Mouse (Mus musculus): Measurements from ENCODE around the gene Lce3f. TPM values are rescaled to one million over a fixed set of nuclear protein-coding genes. Genes with fewer than 3 reads are reported as not detected.

The Lce3f gene
- polyA plus RNA-seq, 1 experiment from 2014 or later = not detected

GRCm38 (mm10) chr3:93021171-93021570, 29.1 kb downstream of the Lce3f start:
- Histone ChIP-seq H3K9me3 (no peaks in the 10 kb centered on the region), H3K27me3 (no peaks in the 10 kb centered on the region), H3K27ac (no peak overlapping the region), H3K4me2 (no peak overlapping the region), H3K4me1 (no peaks in the 10 kb centered on the region), H3K4me3 (no peak overlapping the region), H3K36me3 (no peaks in the 10 kb centered on the region), H3K9ac (no peak overlapping the region)
- WGBS = 70% methylated on average over 1 of the region's 1 CpGs
- ATAC-seq (ENCODE audit: insufficient number of reproducible peaks, insufficient read depth, low FRiP score, low TSS enrichment, low read depth) = no peak

- no peak overlapping the region for H3K9ac ChIP-seq
- WGBS = 70% methylated on average over 3 of the region's 3 CpGs
- H3K4me1 ChIP-seq = no peaks in the 10 kb centered on the region
- no peak overlapping the region for H3K27ac ChIP-seq
- H3K4me3 ChIP-seq = no peak overlapping the region
- H3K27me3 ChIP-seq = no peaks in the 10 kb centered on the region
- no peak for ATAC-seq (ENCODE audit: insufficient number of reproducible peaks, insufficient read depth, low FRiP score, low TSS enrichment, low read depth)
- H3K36me3 ChIP-seq = no peaks in the 10 kb centered on the region
- no peaks in the 10 kb centered on the region for H3K9me3 ChIP-seq
- H3K4me2 ChIP-seq = no peak overlapping the region
Measured at GRCm38 (mm10) chr3:93023411-93024184, 31.6 kb downstream of the Lce3f start.

GRCm38 (mm10) chr3:93025486-93025885, 33.5 kb downstream of the Lce3f start:
- no peaks in the 10 kb centered on the region for H3K9me3 ChIP-seq
- no peak overlapping the region for H3K4me3 ChIP-seq
- no peak for ATAC-seq (ENCODE audit: insufficient number of reproducible peaks, insufficient read depth, low FRiP score, low TSS enrichment, low read depth)
- no peak overlapping the region for H3K27ac ChIP-seq
- H3K9ac ChIP-seq = no peak overlapping the region
- no peaks in the 10 kb centered on the region for H3K36me3 ChIP-seq
- 52% methylated on average over 2 of the region's 2 CpGs for WGBS
- no peaks in the 10 kb centered on the region for H3K4me1 ChIP-seq
- H3K27me3 ChIP-seq = no peaks in the 10 kb centered on the region
- no peak overlapping the region for H3K4me2 ChIP-seq

- no peak overlapping the region for H3K4me3 ChIP-seq
- no peaks in the 10 kb centered on the region for H3K36me3 ChIP-seq
- no peak overlapping the region for H3K4me2 ChIP-seq
- no peak for ATAC-seq (ENCODE audit: insufficient number of reproducible peaks, insufficient read depth, low FRiP score, low TSS enrichment, low read depth)
- 51% methylated on average over 5 of the region's 5 CpGs for WGBS
- no peaks in the 10 kb centered on the region for H3K27me3 ChIP-seq
- H3K9me3 ChIP-seq = no peaks in the 10 kb centered on the region
- H3K4me1 ChIP-seq = no peaks in the 10 kb centered on the region
- no peak overlapping the region for H3K27ac ChIP-seq
- H3K9ac ChIP-seq = no peak overlapping the region
Measured at GRCm38 (mm10) chr3:93031450-93031849, 39.4 kb downstream of the Lce3f start.

Other genes with a start within 250 kb of the Lce3f start
- gene Lce1g, start 239.9 kb upstream of the Lce3f start, polyA plus RNA-seq (2015; fragmentation: Nextera tagmentation; extraction: Ambion mirVana) = not detected in 2 replicates
- not detected in 2 replicates for gene Lce1h, start 227.2 kb upstream of the Lce3f start, polyA plus RNA-seq (2015; fragmentation: Nextera tagmentation; extraction: Ambion mirVana)
- not detected in 2 replicates for gene Lce1i, start 213.3 kb upstream of the Lce3f start, polyA plus RNA-seq (2015; fragmentation: Nextera tagmentation; extraction: Ambion mirVana)
- gene Lce1j, start 201.7 kb upstream of the Lce3f start, polyA plus RNA-seq (2015; fragmentation: Nextera tagmentation; extraction: Ambion mirVana) = not detected in 2 replicates
- gene Lce1k, start 184.3 kb upstream of the Lce3f start, polyA plus RNA-seq (2015; fragmentation: Nextera tagmentation; extraction: Ambion mirVana) = not detected in 2 replicates
- not detected in 2 replicates for gene Kprp, start 165.0 kb upstream of the Lce3f start, polyA plus RNA-seq (2015; fragmentation: Nextera tagmentation; extraction: Ambion mirVana)
- gene Lce1l, start 140.9 kb upstream of the Lce3f start, polyA plus RNA-seq (2015; fragmentation: Nextera tagmentation; extraction: Ambion mirVana) = not detected in 2 replicates
- gene 2310050C09Rik, start 122.0 kb upstream of the Lce3f start, polyA plus RNA-seq (2015; fragmentation: Nextera tagmentation; extraction: Ambion mirVana) = not detected in 2 replicates
- gene Lce3a, start 66.0 kb upstream of the Lce3f start, polyA plus RNA-seq (2015; fragmentation: Nextera tagmentation; extraction: Ambion mirVana) = 0.42 TPM in 1 of 2 replicates, not detected in the other
- gene Lce3b, start 59.2 kb upstream of the Lce3f start, polyA plus RNA-seq (2015; fragmentation: Nextera tagmentation; extraction: Ambion mirVana) = not detected in 2 replicates
- not detected in 2 replicates for gene Lce3c, start 47.7 kb upstream of the Lce3f start, polyA plus RNA-seq (2015; fragmentation: Nextera tagmentation; extraction: Ambion mirVana)
- gene Lce3d, start 34.8 kb upstream of the Lce3f start, polyA plus RNA-seq (2015; fragmentation: Nextera tagmentation; extraction: Ambion mirVana) = not detected in 2 replicates
- not detected in 2 replicates for gene Lce3e, start 25.2 kb upstream of the Lce3f start, polyA plus RNA-seq (2015; fragmentation: Nextera tagmentation; extraction: Ambion mirVana)
- gene Crct1, start 23.5 kb downstream of the Lce3f start, polyA plus RNA-seq (2015; fragmentation: Nextera tagmentation; extraction: Ambion mirVana) = 0.65 and 0.91 TPM in 2 replicates
- gene Lce1m, start 26.8 kb downstream of the Lce3f start, polyA plus RNA-seq (2015; fragmentation: Nextera tagmentation; extraction: Ambion mirVana) = not detected in 2 replicates
- gene Gm4858, start 76.6 kb downstream of the Lce3f start, polyA plus RNA-seq (2015; fragmentation: Nextera tagmentation; extraction: Ambion mirVana) = not detected in 2 replicates
- gene Crnn, start 152.6 kb downstream of the Lce3f start, polyA plus RNA-seq (2015; fragmentation: Nextera tagmentation; extraction: Ambion mirVana) = 0.65 and 0.76 TPM in 2 replicates
- gene Flg2, start 205.1 kb downstream of the Lce3f start, polyA plus RNA-seq (2015; fragmentation: Nextera tagmentation; extraction: Ambion mirVana) = not detected in 2 replicates

Measured in embryonic facial prominence, embryonic 13.5 days (tissue).